Mouse (Mus musculus): ENCODE measurements around the gene Clpsl2. TPM values are rescaled to one million over a fixed set of nuclear protein-coding genes. Genes with fewer than 3 reads are reported as not detected.

The Clpsl2 gene
- polyA plus RNA-seq, 1 experiment from 2014 or later, result not detected

GRCm38 (mm10) chr17:28572521-28572920 lies 23.3 kb downstream of the Clpsl2 start:
- peaks cover 8% of the 10 kb centered on the region for H3K4me1 ChIP-seq
- H3K36me3 ChIP-seq, result no peaks in the 10 kb centered on the region
- H3K9ac ChIP-seq, result no peak overlapping the region
- H3K9me3 ChIP-seq, result no peaks in the 10 kb centered on the region
- H3K27me3 ChIP-seq, result peaks cover 6% of the 10 kb centered on the region
- no peak overlapping the region for H3K4me2 ChIP-seq (replicated peaks)
- H3K27ac ChIP-seq, result no peak overlapping the region
- no peak for ATAC-seq (ENCODE audit: low FRiP score, low read depth)
- WGBS, result 82% methylated on average over 7 of the region's 7 CpGs
- H3K4me3 ChIP-seq, result no peak overlapping the region

- H3K27me3 ChIP-seq, result peaks cover 6% of the 10 kb centered on the region
- H3K9ac ChIP-seq, result no peak overlapping the region
- no peaks in the 10 kb centered on the region for H3K36me3 ChIP-seq
- whole genome bisulfite sequencing, result 82% methylated on average over 6 of the region's 6 CpGs
- no peaks in the 10 kb centered on the region for H3K9me3 ChIP-seq
- ATAC-seq (ENCODE audit: low FRiP score, low read depth), result no peak
- no peak overlapping the region for H3K4me3 ChIP-seq
- H3K27ac ChIP-seq, result no peak overlapping the region
- H3K4me1 ChIP-seq, result peaks cover 8% of the 10 kb centered on the region
- no peak overlapping the region for H3K4me2 ChIP-seq (replicated peaks)
Measured at GRCm38 (mm10) chr17:28572941-28573340, 23.7 kb downstream of the Clpsl2 start.

- peaks cover 6% of the 10 kb centered on the region for H3K27me3 ChIP-seq
- peaks cover 8% of the 10 kb centered on the region for H3K4me1 ChIP-seq
- peak; percentile 83; the same call in 1 of the 2 replicates for ATAC-seq (ENCODE audit: low FRiP score, low read depth)
- 15% methylated on average over 50 of the region's 50 CpGs for WGBS
- no peaks in the 10 kb centered on the region for H3K36me3 ChIP-seq
- no peaks in the 10 kb centered on the region for H3K9me3 ChIP-seq
- no peak within 1 kb of the TSS for H3K27ac ChIP-seq
- peak within 1 kb of the TSS; percentile 27 for H3K4me3 ChIP-seq
- peak within 1 kb of the TSS; percentile 58 for H3K4me2 ChIP-seq (replicated peaks)
- H3K9ac ChIP-seq, result no peak within 1 kb of the TSS
Measured at GRCm38 (mm10) chr17:28575244-28576125, 26.3 kb downstream of the Clpsl2 start, which contains the start of gene Lhfpl5. Gene Lhfpl5, plus strand, starts transcription at chr17:28575641.

GRCm38 (mm10) chr17:28580396-28580795 lies 31.2 kb downstream of the Clpsl2 start:
- H3K4me3 ChIP-seq, result no peak overlapping the region
- H3K9ac ChIP-seq, result no peak overlapping the region
- no peaks in the 10 kb centered on the region for H3K9me3 ChIP-seq
- 3% methylated on average over 9 of the region's 9 CpGs for WGBS
- peaks cover 3% of the 10 kb centered on the region; the same call in 1 of the 2 replicates for H3K27me3 ChIP-seq
- H3K36me3 ChIP-seq, result no peaks in the 10 kb centered on the region
- ATAC-seq (ENCODE audit: low FRiP score, low read depth), result no peak; the same call in 1 of the 2 replicates
- H3K4me1 ChIP-seq, result peaks cover 5% of the 10 kb centered on the region
- H3K4me2 ChIP-seq (replicated peaks), result no peak overlapping the region
- H3K27ac ChIP-seq, result no peak overlapping the region

GRCm38 (mm10) chr17:28581056-28581455 lies 31.8 kb downstream of the Clpsl2 start:
- WGBS, result 57% methylated on average over 2 of the region's 2 CpGs
- Histone ChIP-seq H3K4me2 (replicated peaks) (no peak overlapping the region), H3K36me3 (no peaks in the 10 kb centered on the region), H3K27ac (no peak overlapping the region), H3K27me3 (no peaks in the 10 kb centered on the region), H3K9me3 (no peaks in the 10 kb centered on the region), H3K4me1 (no peaks in the 10 kb centered on the region), H3K4me3 (no peak overlapping the region), H3K9ac (no peak overlapping the region)
- no peak for ATAC-seq (ENCODE audit: low FRiP score, low read depth)

- WGBS, result 45% methylated on average over 3 of the region's 3 CpGs
- H3K27me3 ChIP-seq, result no peaks in the 10 kb centered on the region
- ATAC-seq (ENCODE audit: low FRiP score, low read depth), result no peak
- no peak overlapping the region for H3K27ac ChIP-seq
- H3K9ac ChIP-seq, result no peak overlapping the region
- H3K4me2 ChIP-seq (replicated peaks), result no peak overlapping the region
- no peaks in the 10 kb centered on the region for H3K9me3 ChIP-seq
- H3K36me3 ChIP-seq, result peaks cover 47% of the 10 kb centered on the region
- no peak overlapping the region for H3K4me3 ChIP-seq
- no peaks in the 10 kb centered on the region for H3K4me1 ChIP-seq
Measured at GRCm38 (mm10) chr17:28586509-28586908, 37.3 kb downstream of the Clpsl2 start.

GRCm38 (mm10) chr17:28588591-28588990 lies 39.4 kb downstream of the Clpsl2 start:
- Histone ChIP-seq H3K4me2 (replicated peaks) (no peak overlapping the region), H3K9me3 (no peaks in the 10 kb centered on the region), H3K4me1 (no peaks in the 10 kb centered on the region), H3K27ac (no peak overlapping the region), H3K36me3 (peaks cover 68% of the 10 kb centered on the region), H3K4me3 (no peak overlapping the region), H3K27me3 (no peaks in the 10 kb centered on the region), H3K9ac (no peak overlapping the region)
- ATAC-seq (ENCODE audit: low FRiP score, low read depth), result no peak
- WGBS, result 80% methylated on average over 2 of the region's 2 CpGs

- Histone ChIP-seq H3K4me3 (no peak overlapping the region), H3K36me3 (peaks cover 84% of the 10 kb centered on the region), H3K27me3 (no peaks in the 10 kb centered on the region), H3K9ac (no peak overlapping the region), H3K4me1 (no peaks in the 10 kb centered on the region), H3K27ac (no peak overlapping the region), H3K9me3 (no peaks in the 10 kb centered on the region), H3K4me2 (replicated peaks) (no peak overlapping the region)
- 84% methylated on average over 3 of the region's 3 CpGs for WGBS
- no peak for ATAC-seq (ENCODE audit: low FRiP score, low read depth)
Measured at GRCm38 (mm10) chr17:28590596-28590995, 41.4 kb downstream of the Clpsl2 start.

GRCm38 (mm10) chr17:28591476-28591875 lies 42.3 kb downstream of the Clpsl2 start:
- WGBS, result 93% methylated on average over 5 of the region's 5 CpGs
- H3K9me3 ChIP-seq, result no peaks in the 10 kb centered on the region
- no peak overlapping the region for H3K9ac ChIP-seq
- H3K4me3 ChIP-seq, result no peak overlapping the region
- H3K36me3 ChIP-seq, result peaks cover 92% of the 10 kb centered on the region
- no peaks in the 10 kb centered on the region for H3K4me1 ChIP-seq
- no peaks in the 10 kb centered on the region for H3K27me3 ChIP-seq
- H3K4me2 ChIP-seq (replicated peaks), result no peak overlapping the region
- no peak for ATAC-seq (ENCODE audit: low FRiP score, low read depth)
- no peak overlapping the region for H3K27ac ChIP-seq

- WGBS, result 24% methylated on average over 4 of the region's 4 CpGs
- Histone ChIP-seq H3K27me3 (no peaks in the 10 kb centered on the region), H3K4me1 (no peaks in the 10 kb centered on the region), H3K4me3 (no peak overlapping the region), H3K27ac (no peak overlapping the region), H3K9ac (no peak overlapping the region), H3K36me3 (peaks cover 93% of the 10 kb centered on the region), H3K4me2 (replicated peaks) (no peak overlapping the region), H3K9me3 (no peaks in the 10 kb centered on the region)
- ATAC-seq (ENCODE audit: low FRiP score, low read depth), result no peak
Measured at GRCm38 (mm10) chr17:28592998-28593397, 43.8 kb downstream of the Clpsl2 start.

- no peak overlapping the region for H3K4me2 ChIP-seq (replicated peaks)
- peaks cover 92% of the 10 kb centered on the region for H3K36me3 ChIP-seq
- no peaks in the 10 kb centered on the region for H3K9me3 ChIP-seq
- no peak overlapping the region for H3K4me3 ChIP-seq
- H3K9ac ChIP-seq, result no peak overlapping the region
- 53% methylated on average over 4 of the region's 4 CpGs for WGBS
- ATAC-seq (ENCODE audit: low FRiP score, low read depth), result no peak; the same call in 1 of the 2 replicates
- H3K27me3 ChIP-seq, result no peaks in the 10 kb centered on the region
- no peak overlapping the region for H3K27ac ChIP-seq
- H3K4me1 ChIP-seq, result no peaks in the 10 kb centered on the region
Measured at GRCm38 (mm10) chr17:28593965-28594364, 44.8 kb downstream of the Clpsl2 start.

- H3K27me3 ChIP-seq, result no peaks in the 10 kb centered on the region
- H3K4me2 ChIP-seq (replicated peaks), result no peak overlapping the region
- H3K4me1 ChIP-seq, result no peaks in the 10 kb centered on the region
- no peak for ATAC-seq (ENCODE audit: low FRiP score, low read depth)
- WGBS, result 84% methylated on average over 5 of the region's 5 CpGs
- no peak overlapping the region for H3K9ac ChIP-seq
- H3K36me3 ChIP-seq, result peaks cover 95% of the 10 kb centered on the region
- H3K9me3 ChIP-seq, result no peaks in the 10 kb centered on the region
- H3K27ac ChIP-seq, result no peak overlapping the region
- no peak overlapping the region for H3K4me3 ChIP-seq
Measured at GRCm38 (mm10) chr17:28600780-28601179, 51.6 kb downstream of the Clpsl2 start.

Measured in limb, embryonic 13.5 days (tissue).